10 mouse cellular contexts compared by ENCODE assay signal in the genomic region with DNA sequence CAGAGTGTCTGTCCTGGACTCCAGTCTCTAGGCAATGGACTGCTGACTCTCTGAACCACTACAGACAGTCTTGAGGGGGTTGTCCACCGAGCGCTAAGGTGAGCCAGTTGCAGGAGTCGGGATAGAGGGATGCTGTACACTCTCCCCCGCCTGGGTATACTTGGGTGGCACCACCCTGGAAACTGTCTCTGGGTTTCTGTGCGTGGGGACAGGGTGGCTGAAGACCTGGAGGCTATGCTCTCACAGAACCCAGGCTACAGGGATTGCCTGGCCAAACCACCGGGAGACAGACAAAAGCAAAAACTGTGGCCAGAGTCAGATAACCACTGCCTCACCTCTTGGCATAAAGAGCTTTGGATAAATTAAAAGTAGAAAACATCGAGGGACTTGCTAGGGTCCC. TPM values are rescaled to one million over a fixed set of nuclear protein-coding genes. Genes with fewer than 3 reads are reported as not detected.
DNase-seq lines count a peak whose midpoint lies in the region; ATAC-seq and TF ChIP-seq lines count a peak whose summit lies in the region.
"Had no signal": no experiment of that assay in that cellular context is flagged by ENCODE, and none has a peak within 500 bp of the region (broad histone marks: within the 10 kb centered on the region; RNA-seq: fewer than 3 reads in every experiment).

No protein-coding gene starts in this region.

- peak overlapping the region; percentile 80; the same call in 1 of the 2 replicates for H3K4me2 ChIP-seq in CH12.LX (ENCODE audit: insufficient read depth, low read depth, poor library complexity, severe bottlenecking)
- H3K4me2 ChIP-seq in heart, embryonic 16.5 days (ENCODE audit: low read depth, low read length): peak overlapping the region; percentile 69
- H3K4me2 ChIP-seq in liver, embryonic 14.5 days (ENCODE audit: low read depth): peak overlapping the region; percentile 95; the same call in 1 of the 2 replicates

- peak overlapping the region; percentile 87; the same call in 1 of the 2 replicates for H3K27ac ChIP-seq in gastrocnemius, adult 2 months
- no peak overlapping the region for H3K27ac ChIP-seq in CH12.LX (ENCODE audit: insufficient read depth, low read depth)
- no peak overlapping the region for H3K27ac ChIP-seq in heart, embryonic 16.5 days (ENCODE audit: low read length)
- no peak overlapping the region for H3K27ac ChIP-seq in liver, embryonic 14.5 days

- 73% methylated on average over 7 of the region's 7 CpGs for WGBS in heart, embryonic 16.5 days
- 67% methylated on average over 7 of the region's 7 CpGs for WGBS in liver, embryonic 14.5 days (ENCODE audit: insufficient replicate concordance)

- peak overlapping the region; percentile 75 for H3K4me3 ChIP-seq in gastrocnemius, adult 2 months
- H3K4me3 ChIP-seq in CH12.LX (replicated peaks in 1 of 3; ENCODE audit: low read depth in 2 of 3, low read length in 2 of 3, poor library complexity in 1 of 3): no peak overlapping the region
- H3K4me3 ChIP-seq in heart, embryonic 16.5 days (ENCODE audit: low read length): peak overlapping the region; percentile 77
- no peak overlapping the region for H3K4me3 ChIP-seq in liver, embryonic 14.5 days (ENCODE audit: insufficient read depth in 1 of 2, low read depth in 2 of 2, low read length in 2 of 2)

- H3K4me1 ChIP-seq in CH12.LX (ENCODE audit: control insufficient read depth in 1 of 2, insufficient read depth in 2 of 2): peaks cover 3 to 8% of the 10 kb centered on the region in 2 experiments
- peaks cover 26% of the 10 kb centered on the region for H3K4me1 ChIP-seq in heart, embryonic 16.5 days (ENCODE audit: control insufficient read depth, insufficient read depth, low read length)
- peaks cover 0 to 8% of the 10 kb centered on the region in 2 experiments; a peak in 2 of 4 replicates for H3K4me1 ChIP-seq in liver, embryonic 14.5 days (replicated peaks; ENCODE audit: control insufficient read depth in 2 of 2, insufficient read depth in 2 of 2, low read length in 1 of 2)

- H3K9ac ChIP-seq in CH12.LX (ENCODE audit: insufficient read depth, low read depth): no peak overlapping the region
- H3K9ac ChIP-seq in heart, embryonic 16.5 days (ENCODE audit: low read length): peak overlapping the region; percentile 94
- no peak overlapping the region for H3K9ac ChIP-seq in liver, embryonic 14.5 days (replicated peaks)

- no peak for TF ChIP-seq CTCF in gastrocnemius, adult 2 months (IDR thresholded peaks at IDR 0.05)
- TF ChIP-seq CTCF in CH12.LX (conservative IDR thresholded peaks at IDR 0.05 in 1 of 2, IDR thresholded peaks at IDR 0.05 in 1 of 2; ENCODE audit: low read depth in 2 of 2, low read length in 2 of 2): no peak
- no peak for TF ChIP-seq CTCF in liver, embryonic 14.5 days (IDR thresholded peaks at IDR 0.05; ENCODE audit: low read depth)

- intact Hi-C loops in gastrocnemius, adult 2 months (cut with DNase I): no loop called here
- intact Hi-C loops in gastrocnemius, postnatal 36 days (cut with DNase I): no loop called here

- dilution Hi-C loops in CH12.LX (cut with MboI; ENCODE audit: extremely low pct_ligation_motif_present, extremely low pct_unique_long_range_greater_than_20kb, low sequenced_read_pairs): no loop called here

- no peaks in the 10 kb centered on the region for H3K79me2 ChIP-seq in CH12.LX (replicated peaks; ENCODE audit: control insufficient read depth, extremely low read depth, insufficient read depth, poor library complexity, severe bottlenecking)

- in situ Hi-C loops in CH12.LX (cut with MboI; ENCODE audit: low pct_ligation_motif_present, low pct_unique_long_range_greater_than_20kb, low sequenced_read_pairs): no loop called here

- TF ChIP-seq POLR2A in CH12.LX (IDR thresholded peaks at IDR 0.05; ENCODE audit: low read depth, low read length): no peak

- TF ChIP-seq EP300 in CH12.LX (IDR thresholded peaks at IDR 0.05; ENCODE audit: low read length): no peak
- no peak for TF ChIP-seq EP300 in liver, embryonic 14.5 days (IDR thresholded peaks at IDR 0.05; ENCODE audit: low read depth)

- no peak for DNase-seq in gastrocnemius, adult 2 months
- no peak for DNase-seq in gastrocnemius, postnatal 36 days
- DNase-seq in CH12.LX (ENCODE audit: extremely low read depth): no peak
- no peak for DNase-seq in liver, embryonic 14.5 days (ENCODE audit: low read depth in 3 of 3, low spot score in 3 of 3)
- DNase-seq in thymus, adult 18-20 months: no peak
- no peak for DNase-seq in retina, postnatal 1 day
- DNase-seq in spleen, postnatal 14 days (ENCODE audit: low spot score in 2 of 2): no peak
- DNase-seq: adrenal gland, adult 2 months; right cerebral cortex, postnatal 14 days had no signal

- H3K9me3 ChIP-seq in CH12.LX (replicated peaks; ENCODE audit: low read length): peaks cover 11% of the 10 kb centered on the region
- peaks cover 6% of the 10 kb centered on the region; the same call in 1 of the 2 replicates for H3K9me3 ChIP-seq in heart, embryonic 16.5 days (replicated peaks; ENCODE audit: control insufficient read depth, low read length)
- no peaks in the 10 kb centered on the region for H3K9me3 ChIP-seq in liver, embryonic 14.5 days (ENCODE audit: control insufficient read depth, low read length)

- no peak for TF ChIP-seq RAD21 in CH12.LX (IDR thresholded peaks at IDR 0.05; ENCODE audit: low read depth, low read length)

- no peak for ATAC-seq in heart, embryonic 16.5 days (replicated peaks; ENCODE audit: extremely low read depth, insufficient read depth, low FRiP score)
- no peak for ATAC-seq in liver, embryonic 14.5 days (ENCODE audit: insufficient read depth)

- peaks cover 65% of the 10 kb centered on the region for H3K27me3 ChIP-seq in CH12.LX (replicated peaks)
- H3K27me3 ChIP-seq in heart, embryonic 16.5 days (ENCODE audit: control insufficient read depth, insufficient read depth, low read length): no peaks in the 10 kb centered on the region
- peaks cover 8% of the 10 kb centered on the region for H3K27me3 ChIP-seq in liver, embryonic 14.5 days (ENCODE audit: control insufficient read depth, insufficient read depth, low read length)

- no peaks in the 10 kb centered on the region for H3K36me3 ChIP-seq in CH12.LX (replicated peaks in 1 of 2; ENCODE audit: control insufficient read depth in 1 of 2, insufficient read depth in 1 of 2, low read length in 1 of 2)
- H3K36me3 ChIP-seq in heart, embryonic 16.5 days (ENCODE audit: control insufficient read depth, insufficient read depth): peaks cover 17% of the 10 kb centered on the region
- H3K36me3 ChIP-seq in liver, embryonic 14.5 days (replicated peaks; ENCODE audit: control insufficient read depth, insufficient read depth, low read depth): no peaks in the 10 kb centered on the region

TF ChIP-seq in CH12.LX, 34 proteins besides CTCF, POLR2A, EP300 and RAD21:
- TF ChIP-seq MAX (IDR thresholded peaks at IDR 0.05; ENCODE audit: low read length): no peak
- TF ChIP-seq MAZ (IDR thresholded peaks at IDR 0.05; ENCODE audit: low read depth, low read length): no peak
- no peak for TF ChIP-seq USF1 (IDR thresholded peaks at IDR 0.05; ENCODE audit: low read depth, low read length)
- TF ChIP-seq IRF4 (IDR thresholded peaks at IDR 0.05; ENCODE audit: low read depth, low read length): no peak
- no peak for TF ChIP-seq PAX5 (IDR thresholded peaks at IDR 0.05; ENCODE audit: low read length)
- TF ChIP-seq TCF12 (IDR thresholded peaks at IDR 0.05; ENCODE audit: low read depth, low read length): no peak
- no peak for TF ChIP-seq NELFE (IDR thresholded peaks at IDR 0.05; ENCODE audit: low read depth, low read length)
- no peak for TF ChIP-seq GABPA (IDR thresholded peaks at IDR 0.05; ENCODE audit: insufficient replicate concordance, low read depth, low read length)
- no peak for TF ChIP-seq KAT2A (IDR thresholded peaks at IDR 0.05; ENCODE audit: insufficient replicate concordance, low read length)

RNA-seq across cellular contexts. Expression of a gene that starts 1.1 kb away (rescaled TPM):
- 1 to 10 TPM; 1.7 to 2.1 TPM for total RNA-seq in gastrocnemius, adult 2 months (2021)
- total RNA-seq in gastrocnemius, postnatal 36 days (2021): 1 to 10 TPM; 1.8 to 2.5 TPM
- 0.38 and 0.51 TPM in 2 replicates for total RNA-seq in CH12.LX (2012; rRNA removed)
- 0.07 and 0.16 TPM in 2 replicates for total RNA-seq in CH12.LX (2014; rRNA removed)
- 0.70 and 0.78 TPM in 2 replicates for polyA plus RNA-seq in CH12.LX (2012; ENCODE audit: insufficient read length, low read depth)
- 19.3 and 21.5 TPM in 2 replicates for polyA plus RNA-seq in heart, embryonic 16.5 days (2015; fragmentation: Nextera tagmentation; extraction: Ambion mirVana)
- polyA plus RNA-seq in liver, embryonic 14.5 days (2012; rRNA removed): 0.85 and 0.87 TPM in 2 replicates
- 0.46 and 0.48 TPM in 2 replicates for polyA plus RNA-seq in liver, embryonic 14.5 days (2014; fragmentation: Nextera tagmentation; extraction: Ambion mirVana)

RNA-seq across cellular contexts. Expression of a gene that starts 37.9 kb away (rescaled TPM):
- 10 to 100 TPM; 19.5 to 20.2 TPM for total RNA-seq in gastrocnemius, adult 2 months (2021)
- total RNA-seq in gastrocnemius, postnatal 36 days (2021): 10 to 100 TPM; 17.5 to 20.2 TPM
- 58.4 and 70.8 TPM in 2 replicates for total RNA-seq in CH12.LX (2012; rRNA removed)
- 94.7 and 106 TPM in 2 replicates for total RNA-seq in CH12.LX (2014; rRNA removed)
- polyA plus RNA-seq in CH12.LX (2012; ENCODE audit: insufficient read length, low read depth): 189 and 261 TPM in 2 replicates
- polyA plus RNA-seq in heart, embryonic 16.5 days (2015; fragmentation: Nextera tagmentation; extraction: Ambion mirVana): 28.2 and 37.5 TPM in 2 replicates
- 7.1 and 12.3 TPM in 2 replicates for polyA plus RNA-seq in liver, embryonic 14.5 days (2012; rRNA removed)
- 28.2 and 28.8 TPM in 2 replicates for polyA plus RNA-seq in liver, embryonic 14.5 days (2014; fragmentation: Nextera tagmentation; extraction: Ambion mirVana)

RNA-seq across cellular contexts. Expression of a gene that starts 50.0 kb away (rescaled TPM):
- total RNA-seq in gastrocnemius, adult 2 months (2021): 1 to 10 TPM; 4.7 to 6.9 TPM
- total RNA-seq in gastrocnemius, postnatal 36 days (2021): 1 to 10 TPM; 5.4 to 6.3 TPM
- total RNA-seq in CH12.LX (2012; rRNA removed) (82.2 and 106 TPM in 2 replicates), CH12.LX (2014; rRNA removed) (77.1 and 82.1 TPM in 2 replicates)
- 106 and 121 TPM in 2 replicates for polyA plus RNA-seq in CH12.LX (2012; ENCODE audit: insufficient read length, low read depth)
- 19.7 and 20.4 TPM in 2 replicates for polyA plus RNA-seq in heart, embryonic 16.5 days (2015; fragmentation: Nextera tagmentation; extraction: Ambion mirVana)
- 2.7 and 2.9 TPM in 2 replicates for polyA plus RNA-seq in liver, embryonic 14.5 days (2012; rRNA removed)
- polyA plus RNA-seq in liver, embryonic 14.5 days (2014; fragmentation: Nextera tagmentation; extraction: Ambion mirVana): 1.6 and 2.0 TPM in 2 replicates

Comparison
In these comparisons a context has a peak if more than half of its experiments do, and no peak if none do; other contexts are left out.
1. H3K4me3 ChIP-seq: peak in gastrocnemius, adult 2 months (single experiment) and heart, embryonic 16.5 days (single experiment); none in CH12.LX (0 of 3) and liver, embryonic 14.5 days (0 of 2).
2. RNA of a gene that starts 50.0 kb away (total RNA-seq): 77.1 to 106 TPM in CH12.LX; 4.7 to 6.9 TPM in gastrocnemius, adult 2 months and 5.4 to 6.3 TPM in gastrocnemius, postnatal 36 days; every median in the first group is over 4 times any median in the second.
3. Peak in every context shown above with its lines, with median percentiles within 50 percentile points of each other: H3K4me2 ChIP-seq.